Mouse (Mus musculus): ENCODE results near the gene Prokr2. TPM values are rescaled to one million over a fixed set of nuclear protein-coding genes. Genes with fewer than 3 reads are reported as not detected.
A peak's percentile ranks its signal among the peaks of the same experiment; 100 is the strongest.

Gene Prokr2
- polyA plus RNA-seq (2015; fragmentation: Nextera tagmentation; extraction: Ambion mirVana), result 0.25 and 0.31 TPM in 2 replicates

- Histone ChIP-seq H3K4me2 (peak within 1 kb of the TSS; percentile 97), H3K36me3 (no peaks in the 10 kb centered on the region), H3K9me3 (no peaks in the 10 kb centered on the region), H3K27ac (no peak within 1 kb of the TSS), H3K27me3 (peaks cover 19% of the 10 kb centered on the region), H3K9ac (peak within 1 kb of the TSS; percentile 6; the same call in 1 of the 2 replicates), H3K4me1 (peaks cover 13% of the 10 kb centered on the region), H3K4me3 (peak within 1 kb of the TSS; percentile 45)
- WGBS, result under 1% methylated on average over 29 of the region's 29 CpGs
- peak; percentile 44; the same call in 1 of the 2 replicates for ATAC-seq (ENCODE audit: borderline replicate concordance, extremely low read depth, low FRiP score, low TSS enrichment)
Measured at GRCm38 (mm10) chr2:132385194-132385838, at the start of gene Prokr2. Gene Prokr2, minus strand, starts transcription at chr2:132385447.

- Histone ChIP-seq H3K27ac (no peak overlapping the region), H3K9ac (no peak overlapping the region), H3K9me3 (no peaks in the 10 kb centered on the region), H3K36me3 (no peaks in the 10 kb centered on the region), H3K27me3 (no peaks in the 10 kb centered on the region), H3K4me1 (no peaks in the 10 kb centered on the region), H3K4me2 (no peak overlapping the region), H3K4me3 (no peak overlapping the region)
- WGBS, result 43% methylated on average over 17 of the region's 17 CpGs
- ATAC-seq (ENCODE audit: borderline replicate concordance, extremely low read depth, low FRiP score, low TSS enrichment), result no peak
Measured at GRCm38 (mm10) chr2:132427160-132427941, 42.1 kb upstream of the Prokr2 start.

- Histone ChIP-seq H3K9me3 (no peaks in the 10 kb centered on the region), H3K36me3 (no peaks in the 10 kb centered on the region), H3K4me3 (no peak overlapping the region), H3K4me1 (no peaks in the 10 kb centered on the region), H3K4me2 (no peak overlapping the region), H3K9ac (no peak overlapping the region), H3K27me3 (no peaks in the 10 kb centered on the region), H3K27ac (no peak overlapping the region)
- WGBS, result 55% methylated on average over 6 of the region's 6 CpGs
- ATAC-seq (ENCODE audit: borderline replicate concordance, extremely low read depth, low FRiP score, low TSS enrichment), result no peak
Measured at GRCm38 (mm10) chr2:132425576-132425975, 40.3 kb upstream of the Prokr2 start.

- no peak overlapping the region for H3K4me3 ChIP-seq
- no peak overlapping the region for H3K9ac ChIP-seq
- H3K27ac ChIP-seq, result no peak overlapping the region
- H3K9me3 ChIP-seq, result no peaks in the 10 kb centered on the region
- WGBS, result 71% methylated on average over 7 of the region's 7 CpGs
- H3K36me3 ChIP-seq, result no peaks in the 10 kb centered on the region
- no peak for ATAC-seq (ENCODE audit: borderline replicate concordance, extremely low read depth, low FRiP score, low TSS enrichment)
- H3K4me2 ChIP-seq, result no peak overlapping the region
- H3K4me1 ChIP-seq, result no peaks in the 10 kb centered on the region
- no peaks in the 10 kb centered on the region for H3K27me3 ChIP-seq
Measured at GRCm38 (mm10) chr2:132423411-132424047, 38.3 kb upstream of the Prokr2 start.

- Histone ChIP-seq H3K4me2 (no peak overlapping the region), H3K27ac (no peak overlapping the region), H3K27me3 (no peaks in the 10 kb centered on the region), H3K4me1 (no peaks in the 10 kb centered on the region), H3K36me3 (no peaks in the 10 kb centered on the region), H3K4me3 (no peak overlapping the region), H3K9me3 (no peaks in the 10 kb centered on the region), H3K9ac (no peak overlapping the region)
- ATAC-seq (ENCODE audit: borderline replicate concordance, extremely low read depth, low FRiP score, low TSS enrichment), result no peak
- WGBS, result 89% methylated on average over 9 of the region's 9 CpGs
Measured at GRCm38 (mm10) chr2:132422846-132423245, 37.6 kb upstream of the Prokr2 start.

GRCm38 (mm10) chr2:132418414-132418813 lies 33.2 kb upstream of the Prokr2 start:
- Histone ChIP-seq H3K27ac (no peak overlapping the region), H3K9ac (no peak overlapping the region), H3K27me3 (no peaks in the 10 kb centered on the region), H3K4me3 (no peak overlapping the region), H3K4me2 (no peak overlapping the region), H3K36me3 (no peaks in the 10 kb centered on the region), H3K4me1 (no peaks in the 10 kb centered on the region), H3K9me3 (no peaks in the 10 kb centered on the region)
- 76% methylated on average over 2 of the region's 2 CpGs for WGBS
- ATAC-seq (ENCODE audit: borderline replicate concordance, extremely low read depth, low FRiP score, low TSS enrichment), result no peak

GRCm38 (mm10) chr2:132410126-132410525 lies 24.9 kb upstream of the Prokr2 start:
- H3K4me2 ChIP-seq, result no peak overlapping the region
- ATAC-seq (ENCODE audit: borderline replicate concordance, extremely low read depth, low FRiP score, low TSS enrichment), result no peak
- no peaks in the 10 kb centered on the region for H3K4me1 ChIP-seq
- no peak overlapping the region for H3K4me3 ChIP-seq
- H3K27ac ChIP-seq, result no peak overlapping the region
- 85% methylated on average over 4 of the region's 4 CpGs for WGBS
- H3K9ac ChIP-seq, result no peak overlapping the region
- H3K9me3 ChIP-seq, result no peaks in the 10 kb centered on the region
- no peaks in the 10 kb centered on the region for H3K36me3 ChIP-seq
- H3K27me3 ChIP-seq, result no peaks in the 10 kb centered on the region

- H3K4me2 ChIP-seq, result no peak overlapping the region
- no peaks in the 10 kb centered on the region for H3K4me1 ChIP-seq
- WGBS, result 73% methylated on average over 8 of the region's 8 CpGs
- H3K27ac ChIP-seq, result no peak overlapping the region
- peaks cover 3% of the 10 kb centered on the region; the same call in 1 of the 2 replicates for H3K9me3 ChIP-seq
- no peak for ATAC-seq (ENCODE audit: borderline replicate concordance, extremely low read depth, low FRiP score, low TSS enrichment)
- no peak overlapping the region for H3K9ac ChIP-seq
- H3K27me3 ChIP-seq, result no peaks in the 10 kb centered on the region
- H3K36me3 ChIP-seq, result no peaks in the 10 kb centered on the region
- no peak overlapping the region for H3K4me3 ChIP-seq
Measured at GRCm38 (mm10) chr2:132398136-132398535, 12.9 kb upstream of the Prokr2 start.

- no peaks in the 10 kb centered on the region for H3K4me1 ChIP-seq
- H3K9ac ChIP-seq, result no peak overlapping the region
- H3K27me3 ChIP-seq, result no peaks in the 10 kb centered on the region
- peaks cover 3% of the 10 kb centered on the region; the same call in 1 of the 2 replicates for H3K9me3 ChIP-seq
- no peak overlapping the region for H3K4me2 ChIP-seq
- WGBS, result 28% methylated on average over 1 of the region's 1 CpGs
- no peak for ATAC-seq (ENCODE audit: borderline replicate concordance, extremely low read depth, low FRiP score, low TSS enrichment)
- no peaks in the 10 kb centered on the region for H3K36me3 ChIP-seq
- H3K27ac ChIP-seq, result no peak overlapping the region
- H3K4me3 ChIP-seq, result no peak overlapping the region
Measured at GRCm38 (mm10) chr2:132395753-132396152, 10.5 kb upstream of the Prokr2 start.

- no peak overlapping the region for H3K9ac ChIP-seq
- H3K9me3 ChIP-seq, result no peaks in the 10 kb centered on the region
- no peak overlapping the region for H3K27ac ChIP-seq
- WGBS, result 81% methylated on average over 8 of the region's 8 CpGs
- H3K36me3 ChIP-seq, result no peaks in the 10 kb centered on the region
- H3K27me3 ChIP-seq, result no peaks in the 10 kb centered on the region; the same call in 1 of the 2 replicates
- H3K4me2 ChIP-seq, result no peak overlapping the region
- H3K4me3 ChIP-seq, result no peak overlapping the region
- no peaks in the 10 kb centered on the region for H3K4me1 ChIP-seq
- no peak for ATAC-seq (ENCODE audit: borderline replicate concordance, extremely low read depth, low FRiP score, low TSS enrichment)
Measured at GRCm38 (mm10) chr2:132390607-132391160, 5.4 kb upstream of the Prokr2 start.

GRCm38 (mm10) chr2:132389562-132389961 lies 4.3 kb upstream of the Prokr2 start:
- Histone ChIP-seq H3K27me3 (peaks cover 8% of the 10 kb centered on the region), H3K4me1 (peaks cover 8% of the 10 kb centered on the region), H3K4me3 (no peak overlapping the region), H3K36me3 (no peaks in the 10 kb centered on the region), H3K9ac (no peak overlapping the region), H3K4me2 (no peak overlapping the region), H3K27ac (no peak overlapping the region), H3K9me3 (no peaks in the 10 kb centered on the region)
- 15% methylated on average over 7 of the region's 7 CpGs for WGBS
- ATAC-seq (ENCODE audit: borderline replicate concordance, extremely low read depth, low FRiP score, low TSS enrichment), result no peak
